Mouse (Mus musculus): Measurements from ENCODE around the gene Necab2. TPM values are rescaled to one million over a fixed set of nuclear protein-coding genes. Genes with fewer than 3 reads are reported as not detected.

Necab2 gene
- polyA plus RNA-seq, 1 experiment from 2014 or later = 1.1 TPM

DNA sequence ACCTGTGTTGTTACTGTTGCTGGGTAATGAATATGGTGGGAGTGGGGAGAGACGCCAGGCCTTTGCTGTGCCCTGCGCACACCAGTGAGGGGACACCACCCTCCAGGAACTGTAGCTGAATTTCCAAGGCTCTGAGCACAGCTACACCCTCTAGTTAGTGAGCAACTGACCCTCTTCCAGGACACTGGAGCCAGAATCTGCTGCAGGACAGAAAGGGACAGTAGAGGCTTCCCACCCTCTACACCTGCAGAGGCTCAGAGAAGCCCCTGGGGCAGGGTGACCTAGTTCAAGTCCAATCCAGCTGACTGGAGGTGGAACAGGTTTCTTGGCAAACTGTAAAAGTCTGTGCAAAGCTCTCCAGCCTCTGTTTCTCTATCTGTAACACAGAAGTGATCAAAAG is 7.1 kb upstream of the Necab2 start:
- no peak overlapping the region for H3K27ac ChIP-seq (ENCODE audit: low read depth, low read length)
- DNase-seq (ENCODE audit: low spot score) (no peak), ATAC-seq (replicated peaks; ENCODE audit: low FRiP score) (no peak)
- H3K4me2 ChIP-seq = peak overlapping the region; percentile 57
- no peaks in the 10 kb centered on the region; the same call in 1 of the 2 replicates for H3K27me3 ChIP-seq (replicated peaks; ENCODE audit: control insufficient read depth, insufficient read depth, low read length)
- 89% methylated on average over 2 of the region's 2 CpGs for WGBS
- peak overlapping the region; percentile 50 for H3K4me3 ChIP-seq (ENCODE audit: low read depth, low read length)
- peaks cover 10% of the 10 kb centered on the region; the same call in 1 of the 2 replicates for H3K4me1 ChIP-seq (replicated peaks; ENCODE audit: control insufficient read depth, insufficient read depth, low read length)
- no peaks in the 10 kb centered on the region for H3K9me3 ChIP-seq (ENCODE audit: control insufficient read depth, low read length)
- no peaks in the 10 kb centered on the region for H3K36me3 ChIP-seq (ENCODE audit: control insufficient read depth, insufficient read depth, low read length)
- peak overlapping the region; percentile 14; the same call in 1 of the 2 replicates for H3K9ac ChIP-seq (ENCODE audit: low read depth, low read length)

DNA sequence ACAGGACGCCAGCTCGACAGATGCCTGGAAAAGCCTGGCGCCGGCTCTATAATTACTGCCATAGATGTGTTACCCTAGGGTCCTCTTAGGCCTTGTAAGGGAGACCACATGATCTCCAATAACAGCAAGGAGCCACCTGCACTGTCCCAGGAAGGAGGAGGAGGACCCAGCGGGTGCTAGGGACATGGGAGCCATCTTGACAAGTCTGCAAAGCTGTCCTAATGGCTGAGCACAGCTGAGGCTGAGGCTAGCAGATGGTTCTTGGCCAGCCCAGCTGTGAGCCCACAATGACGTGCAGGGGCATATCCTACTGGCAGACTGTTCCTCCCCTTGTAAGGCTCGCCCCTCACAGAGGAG is 6.6 kb upstream of the Necab2 start:
- Histone ChIP-seq H3K4me2 (peak overlapping the region; percentile 57), H3K9me3 (ENCODE audit: control insufficient read depth, low read length) (no peaks in the 10 kb centered on the region), H3K27me3 (replicated peaks; ENCODE audit: control insufficient read depth, insufficient read depth, low read length) (no peaks in the 10 kb centered on the region; the same call in 1 of the 2 replicates), H3K27ac (ENCODE audit: low read depth, low read length) (no peak overlapping the region), H3K4me1 (replicated peaks; ENCODE audit: control insufficient read depth, insufficient read depth, low read length) (peaks cover 10% of the 10 kb centered on the region; the same call in 1 of the 2 replicates), H3K4me3 (ENCODE audit: low read depth, low read length) (peak overlapping the region; percentile 12), H3K36me3 (ENCODE audit: control insufficient read depth, insufficient read depth, low read length) (no peaks in the 10 kb centered on the region), H3K9ac (ENCODE audit: low read depth, low read length) (peak overlapping the region; percentile 14; the same call in 1 of the 2 replicates)
- ATAC-seq (replicated peaks; ENCODE audit: low FRiP score) (no peak), DNase-seq (ENCODE audit: low spot score) (no peak)
- 69% methylated on average over 7 of the region's 7 CpGs for WGBS

GRCm38 (mm10) chr8:119440250-119440951 is 6.1 kb upstream of the Necab2 start:
- WGBS = 19% methylated on average over 16 of the region's 16 CpGs
- H3K4me1 ChIP-seq (replicated peaks; ENCODE audit: control insufficient read depth, insufficient read depth, low read length) = peaks cover 10% of the 10 kb centered on the region; the same call in 1 of the 2 replicates
- peak overlapping the region; percentile 57 for H3K4me2 ChIP-seq
- H3K27ac ChIP-seq (ENCODE audit: low read depth, low read length) = no peak overlapping the region
- H3K9ac ChIP-seq (ENCODE audit: low read depth, low read length) = 0 out of 2 replicates have a peak overlapping the region, but pooled peaks have one; percentile 14
- DNase-seq (ENCODE audit: low spot score) (peak; percentile 63), ATAC-seq (replicated peaks; ENCODE audit: low FRiP score) (no peak; the same call in 1 of the 2 replicates)
- no peaks in the 10 kb centered on the region for H3K9me3 ChIP-seq (ENCODE audit: control insufficient read depth, low read length)
- no peaks in the 10 kb centered on the region for H3K36me3 ChIP-seq (ENCODE audit: control insufficient read depth, insufficient read depth, low read length)
- peak overlapping the region; percentile 12; the same call in 1 of the 2 replicates for H3K4me3 ChIP-seq (ENCODE audit: low read depth, low read length)
- peaks cover 5% of the 10 kb centered on the region; the same call in 1 of the 2 replicates for H3K27me3 ChIP-seq (replicated peaks; ENCODE audit: control insufficient read depth, insufficient read depth, low read length)

DNA sequence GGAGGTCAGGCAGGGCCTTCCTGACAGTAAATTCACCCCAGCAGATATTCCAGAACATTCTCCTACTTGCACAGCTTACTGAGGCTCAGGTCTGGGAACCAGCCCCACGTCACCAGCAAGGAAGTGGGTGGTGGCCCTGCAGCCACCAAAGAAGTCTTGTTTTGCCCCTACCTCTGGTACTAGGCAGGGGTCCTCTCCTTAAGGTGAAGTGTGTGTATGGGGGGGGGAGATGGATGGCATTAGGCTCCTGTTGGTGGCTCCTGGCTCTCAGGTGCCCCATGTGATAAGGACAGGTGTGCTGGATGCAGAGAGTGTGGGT is 5.6 kb upstream of the Necab2 start:
- Histone ChIP-seq H3K4me2 (no peak overlapping the region; the same call in 1 of the 2 replicates), H3K9ac (ENCODE audit: low read depth, low read length) (no peak overlapping the region), H3K4me1 (replicated peaks; ENCODE audit: control insufficient read depth, insufficient read depth, low read length) (peaks cover 10% of the 10 kb centered on the region; the same call in 1 of the 2 replicates), H3K36me3 (ENCODE audit: control insufficient read depth, insufficient read depth, low read length) (no peaks in the 10 kb centered on the region), H3K4me3 (ENCODE audit: low read depth, low read length) (no peak overlapping the region), H3K27ac (ENCODE audit: low read depth, low read length) (no peak overlapping the region), H3K27me3 (replicated peaks; ENCODE audit: control insufficient read depth, insufficient read depth, low read length) (peaks cover 10% of the 10 kb centered on the region), H3K9me3 (ENCODE audit: control insufficient read depth, low read length) (no peaks in the 10 kb centered on the region)
- WGBS = 54% methylated on average over 1 of the region's 1 CpGs
- no peak for DNase-seq (ENCODE audit: low spot score)
- ATAC-seq (replicated peaks; ENCODE audit: low FRiP score) = no peak; the same call in 1 of the 2 replicates

DNA sequence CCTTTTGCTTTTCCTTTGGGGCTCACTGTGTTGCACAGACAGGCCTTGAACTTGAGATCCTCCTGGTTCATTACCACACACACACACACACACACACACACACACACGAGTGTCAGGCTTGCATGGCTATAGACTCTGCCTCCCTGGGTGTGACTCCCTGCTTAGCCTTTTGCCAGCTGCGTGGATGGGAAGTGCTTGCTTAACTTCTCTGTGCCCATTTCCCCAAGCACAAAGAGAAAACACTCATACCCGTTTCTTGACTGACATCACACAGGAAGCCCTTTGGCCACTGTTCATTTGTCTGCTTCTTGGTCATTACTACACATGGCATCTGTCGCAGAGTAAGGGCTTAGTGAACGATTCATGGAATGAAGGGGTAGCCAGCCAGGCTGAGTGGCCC is 4.5 kb upstream of the Necab2 start:
- Histone ChIP-seq H3K36me3 (ENCODE audit: control insufficient read depth, insufficient read depth, low read length) (no peaks in the 10 kb centered on the region), H3K9ac (ENCODE audit: low read depth, low read length) (no peak overlapping the region), H3K4me3 (ENCODE audit: low read depth, low read length) (no peak overlapping the region), H3K4me2 (no peak overlapping the region), H3K27ac (ENCODE audit: low read depth, low read length) (no peak overlapping the region), H3K27me3 (replicated peaks; ENCODE audit: control insufficient read depth, insufficient read depth, low read length) (peaks cover 19% of the 10 kb centered on the region), H3K4me1 (replicated peaks; ENCODE audit: control insufficient read depth, insufficient read depth, low read length) (peaks cover 9% of the 10 kb centered on the region; the same call in 1 of the 2 replicates), H3K9me3 (ENCODE audit: control insufficient read depth, low read length) (no peaks in the 10 kb centered on the region)
- no peak for ATAC-seq (replicated peaks; ENCODE audit: low FRiP score)
- WGBS = 61% methylated on average over 5 of the region's 5 CpGs
- no peak for DNase-seq (ENCODE audit: low spot score)

DNA sequence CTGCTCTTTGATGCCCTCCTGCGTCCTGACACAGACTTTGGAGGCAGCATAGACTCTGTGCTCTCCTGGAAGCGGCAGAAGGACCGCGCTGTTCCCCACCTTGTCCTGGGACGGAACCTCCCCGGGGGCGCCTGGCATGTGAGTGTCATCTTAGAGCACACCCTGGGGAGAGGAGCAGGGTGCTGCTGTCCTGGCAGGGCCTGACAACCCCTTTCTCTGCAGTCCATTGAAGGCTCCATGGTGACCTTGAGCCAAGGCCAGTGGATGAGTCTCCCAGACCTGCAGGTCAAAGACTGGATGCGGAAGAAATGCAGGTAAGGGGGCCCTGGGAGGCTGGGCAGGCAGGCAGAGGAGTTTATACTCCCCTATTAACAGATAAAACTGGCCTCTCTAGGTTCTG is 3.5 kb upstream of the Necab2 start:
- H3K4me2 ChIP-seq = no peak overlapping the region
- WGBS = 89% methylated on average over 8 of the region's 8 CpGs
- H3K9me3 ChIP-seq (ENCODE audit: control insufficient read depth, low read length) = no peaks in the 10 kb centered on the region
- peaks cover 8% of the 10 kb centered on the region; the same call in 1 of the 2 replicates for H3K4me1 ChIP-seq (replicated peaks; ENCODE audit: control insufficient read depth, insufficient read depth, low read length)
- DNase-seq (ENCODE audit: low spot score) (no peak), ATAC-seq (replicated peaks; ENCODE audit: low FRiP score) (no peak)
- H3K27me3 ChIP-seq (replicated peaks; ENCODE audit: control insufficient read depth, insufficient read depth, low read length) = peaks cover 28% of the 10 kb centered on the region
- no peak overlapping the region for H3K27ac ChIP-seq (ENCODE audit: low read depth, low read length)
- no peak overlapping the region for H3K9ac ChIP-seq (ENCODE audit: low read depth, low read length)
- no peak overlapping the region for H3K4me3 ChIP-seq (ENCODE audit: low read depth, low read length)
- no peaks in the 10 kb centered on the region for H3K36me3 ChIP-seq (ENCODE audit: control insufficient read depth, insufficient read depth, low read length)

DNA sequence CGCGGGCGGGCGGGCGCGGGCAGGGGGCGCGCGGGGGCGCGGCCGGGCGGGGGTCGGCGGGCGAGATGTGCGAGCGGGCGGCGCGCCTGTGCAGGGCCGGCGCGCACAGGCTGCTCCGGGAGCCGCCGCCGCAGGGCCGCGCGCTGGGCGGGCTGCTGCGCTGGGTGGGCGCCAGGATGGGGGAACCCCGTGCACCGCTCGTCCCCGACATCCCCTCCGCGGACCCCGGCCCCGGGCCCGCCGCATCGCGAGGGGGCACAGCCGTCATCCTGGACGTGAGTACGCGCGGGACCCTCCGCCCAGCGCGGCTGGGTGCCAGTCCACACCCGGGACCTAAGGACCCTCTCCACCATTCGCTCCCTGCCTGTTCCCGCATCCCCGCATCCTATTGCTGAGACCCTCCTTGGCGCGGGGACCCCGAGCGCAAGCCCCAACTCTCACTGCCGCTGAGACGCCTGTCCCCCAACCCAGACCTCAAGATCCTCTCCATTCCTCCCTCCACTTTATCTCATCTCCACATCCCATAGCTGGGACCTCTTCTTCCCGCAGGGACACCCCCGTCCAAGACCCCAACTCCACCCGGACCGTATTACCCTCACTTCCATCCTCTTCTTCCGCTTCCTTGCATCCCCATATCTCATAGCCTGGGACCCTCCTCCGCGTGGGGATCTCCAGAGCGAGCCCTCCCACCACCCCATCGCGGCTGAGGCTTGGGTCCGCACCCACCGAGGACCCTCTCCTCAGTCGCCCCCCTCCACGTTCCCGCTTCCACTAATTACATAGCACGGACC is 666 bp downstream of the Necab2 start:
- WGBS = 3% methylated on average over 47 of the region's 80 CpGs
- DNase-seq (ENCODE audit: low spot score) = peak; percentile 59
- Histone ChIP-seq H3K27ac (ENCODE audit: low read depth, low read length) (no peak overlapping the region), H3K4me2 (peak overlapping the region; percentile 84), H3K36me3 (ENCODE audit: control insufficient read depth, insufficient read depth, low read length) (no peaks in the 10 kb centered on the region), H3K4me1 (replicated peaks; ENCODE audit: control insufficient read depth, insufficient read depth, low read length) (no peaks in the 10 kb centered on the region), H3K27me3 (replicated peaks; ENCODE audit: control insufficient read depth, insufficient read depth, low read length) (peaks cover 49% of the 10 kb centered on the region), H3K9me3 (ENCODE audit: control insufficient read depth, low read length) (no peaks in the 10 kb centered on the region), H3K4me3 (ENCODE audit: low read depth, low read length) (peak overlapping the region; percentile 58), H3K9ac (ENCODE audit: low read depth, low read length) (0 out of 2 replicates have a peak overlapping the region, but pooled peaks have one; percentile 22)
- ATAC-seq (replicated peaks; ENCODE audit: low FRiP score) = 0 out of 2 replicates have a peak, but pooled peaks have one; percentile 4

DNA sequence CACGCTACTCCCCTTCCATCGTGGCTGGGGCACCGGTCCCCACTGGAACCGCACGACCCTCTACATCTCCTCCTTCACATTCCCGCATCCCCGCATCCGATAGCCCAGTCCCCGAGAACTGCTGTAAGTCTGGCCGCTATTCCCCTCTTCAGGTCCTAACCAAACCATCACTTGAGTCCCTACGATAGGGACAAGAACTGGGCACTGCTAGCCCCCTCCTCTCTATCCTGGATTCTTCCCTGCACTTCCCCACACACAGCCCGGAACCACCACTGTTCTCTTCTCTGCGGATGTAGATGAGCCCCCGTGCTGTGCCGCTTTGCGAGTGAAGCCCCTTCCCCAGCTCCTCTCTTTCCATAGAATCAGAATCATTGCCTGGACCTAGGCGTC is 1.3 kb downstream of the Necab2 start:
- ATAC-seq (replicated peaks; ENCODE audit: low FRiP score) (no peak), DNase-seq (ENCODE audit: low spot score) (no peak)
- Histone ChIP-seq H3K9me3 (ENCODE audit: control insufficient read depth, low read length) (no peaks in the 10 kb centered on the region), H3K4me1 (replicated peaks; ENCODE audit: control insufficient read depth, insufficient read depth, low read length) (no peaks in the 10 kb centered on the region), H3K4me3 (ENCODE audit: low read depth, low read length) (peak overlapping the region; percentile 58; the same call in 1 of the 2 replicates), H3K36me3 (ENCODE audit: control insufficient read depth, insufficient read depth, low read length) (no peaks in the 10 kb centered on the region), H3K9ac (ENCODE audit: low read depth, low read length) (no peak overlapping the region), H3K27me3 (replicated peaks; ENCODE audit: control insufficient read depth, insufficient read depth, low read length) (peaks cover 49% of the 10 kb centered on the region), H3K4me2 (peak overlapping the region; percentile 84; the same call in 1 of the 2 replicates), H3K27ac (ENCODE audit: low read depth, low read length) (no peak overlapping the region)
- 4% methylated on average over 17 of the region's 17 CpGs for WGBS

All from liver, embryonic 11.5 days (tissue).